Mouse (Mus musculus): ENCODE results near the gene Thsd4. TPM values are rescaled to one million over a fixed set of nuclear protein-coding genes. Genes with fewer than 3 reads are reported as not detected.

Gene Thsd4
- total and polyA plus RNA-seq, 2 experiments from 2014 or later, result 4.8 to 45.0 TPM

DNA sequence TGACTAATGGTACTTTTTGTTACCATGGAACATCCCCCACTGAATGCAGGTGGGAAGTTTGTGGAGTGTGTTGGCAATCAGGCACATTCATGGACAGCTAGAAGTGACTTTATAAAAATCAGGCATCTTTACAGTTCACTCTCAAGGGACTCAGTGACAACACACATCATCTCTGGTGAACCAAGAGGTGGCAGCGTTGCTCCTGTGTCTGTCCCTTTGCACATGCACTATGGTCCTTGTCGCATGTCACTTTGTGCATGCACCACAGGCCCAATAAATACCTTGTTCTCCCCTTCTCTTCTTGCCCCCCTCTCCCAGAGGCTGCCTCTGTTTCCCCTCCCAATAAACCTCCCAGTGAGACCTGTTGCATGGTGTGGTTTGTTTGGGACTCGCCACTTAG lies 270.1 kb downstream of the Thsd4 start:
- H3K4me3 ChIP-seq (ENCODE audit: low read depth, low read length), result no peak overlapping the region
- no peaks in the 10 kb centered on the region for H3K4me1 ChIP-seq (ENCODE audit: control insufficient read depth, insufficient read depth)
- no peak for TF ChIP-seq EP300 (IDR thresholded peaks at IDR 0.05; ENCODE audit: low read depth)
- TF ChIP-seq CTCF (IDR thresholded peaks at IDR 0.05; ENCODE audit: low read depth), result peak; percentile 64
- H3K4me2 ChIP-seq (ENCODE audit: low read depth, low read length), result no peak overlapping the region
- WGBS, result 50% methylated on average over 3 of the region's 3 CpGs
- no peak overlapping the region for H3K27ac ChIP-seq (ENCODE audit: low read depth)
- ATAC-seq (ENCODE audit: insufficient read depth, low read depth) (no peak), DNase-seq (ENCODE audit: low spot score) (peak; percentile 56)
- H3K9ac ChIP-seq (replicated peaks; ENCODE audit: low read depth, low read length), result no peak overlapping the region
- no peaks in the 10 kb centered on the region for H3K9me3 ChIP-seq (replicated peaks; ENCODE audit: control insufficient read depth, low read length)
- H3K27me3 ChIP-seq (ENCODE audit: control insufficient read depth, insufficient read depth, low read length), result no peaks in the 10 kb centered on the region
- no peaks in the 10 kb centered on the region for H3K36me3 ChIP-seq (replicated peaks; ENCODE audit: control insufficient read depth, insufficient read depth, low read length)

DNA sequence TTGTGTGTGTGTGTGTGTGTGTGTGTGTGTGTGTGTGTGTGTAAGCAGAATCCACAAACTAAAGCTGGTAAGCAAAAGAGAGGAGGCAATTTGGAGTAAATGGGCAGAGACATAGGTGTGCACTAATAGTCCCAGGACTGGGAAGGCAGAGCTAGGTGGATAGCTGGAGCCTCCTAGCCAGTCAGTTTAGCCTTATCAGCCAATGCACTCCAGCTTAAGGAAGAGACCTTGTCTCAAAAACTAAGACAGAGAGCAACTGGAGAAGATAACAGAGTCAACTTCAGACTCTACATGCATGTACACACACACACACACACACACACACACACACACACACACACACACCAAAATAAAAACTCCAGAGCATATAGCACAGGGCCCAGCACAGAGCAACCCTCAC lies 271.4 kb downstream of the Thsd4 start:
- Histone ChIP-seq H3K4me2 (ENCODE audit: low read depth, low read length) (no peak overlapping the region), H3K9me3 (replicated peaks; ENCODE audit: control insufficient read depth, low read length) (no peaks in the 10 kb centered on the region), H3K4me1 (ENCODE audit: control insufficient read depth, insufficient read depth) (no peaks in the 10 kb centered on the region), H3K36me3 (replicated peaks; ENCODE audit: control insufficient read depth, insufficient read depth, low read length) (no peaks in the 10 kb centered on the region), H3K4me3 (ENCODE audit: low read depth, low read length) (no peak overlapping the region), H3K27ac (ENCODE audit: low read depth) (no peak overlapping the region), H3K27me3 (ENCODE audit: control insufficient read depth, insufficient read depth, low read length) (no peaks in the 10 kb centered on the region), H3K9ac (replicated peaks; ENCODE audit: low read depth, low read length) (no peak overlapping the region)
- DNase-seq (ENCODE audit: low spot score) (no peak), ATAC-seq (ENCODE audit: insufficient read depth, low read depth) (no peak)
- TF ChIP-seq EP300 (IDR thresholded peaks at IDR 0.05; ENCODE audit: low read depth), result no peak
- no peak for TF ChIP-seq CTCF (IDR thresholded peaks at IDR 0.05; ENCODE audit: low read depth)

DNA sequence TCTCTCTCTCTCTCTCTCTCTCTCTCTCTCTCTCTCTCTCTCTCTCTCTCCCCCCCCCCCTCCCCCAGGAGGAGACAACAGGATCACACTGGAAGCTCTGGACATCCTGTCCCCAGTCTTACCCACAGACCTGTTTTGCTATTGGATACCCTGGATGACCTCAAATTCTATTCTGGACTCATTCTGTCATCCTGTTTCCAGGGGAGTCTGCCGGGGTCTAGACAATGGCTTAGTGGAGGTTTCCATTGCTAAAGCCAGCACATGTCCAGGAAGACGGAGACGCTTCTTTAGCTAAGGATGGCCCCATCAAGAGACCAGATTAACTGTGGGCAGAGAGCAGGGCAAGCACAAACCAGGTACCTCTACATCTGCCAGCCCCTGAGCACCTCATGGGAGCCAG lies 273.8 kb downstream of the Thsd4 start:
- H3K4me3 ChIP-seq (ENCODE audit: low read depth, low read length), result no peak overlapping the region
- no peaks in the 10 kb centered on the region for H3K36me3 ChIP-seq (replicated peaks; ENCODE audit: control insufficient read depth, insufficient read depth, low read length)
- DNase-seq (ENCODE audit: low spot score) (peak; percentile 27), ATAC-seq (ENCODE audit: insufficient read depth, low read depth) (peak; percentile 81; the same call in 1 of the 2 replicates)
- H3K4me1 ChIP-seq (ENCODE audit: control insufficient read depth, insufficient read depth), result no peaks in the 10 kb centered on the region
- H3K27me3 ChIP-seq (ENCODE audit: control insufficient read depth, insufficient read depth, low read length), result no peaks in the 10 kb centered on the region
- no peak for TF ChIP-seq CTCF (IDR thresholded peaks at IDR 0.05; ENCODE audit: low read depth)
- TF ChIP-seq EP300 (IDR thresholded peaks at IDR 0.05; ENCODE audit: low read depth), result no peak
- no peak overlapping the region for H3K9ac ChIP-seq (replicated peaks; ENCODE audit: low read depth, low read length)
- no peaks in the 10 kb centered on the region for H3K9me3 ChIP-seq (replicated peaks; ENCODE audit: control insufficient read depth, low read length)
- H3K4me2 ChIP-seq (ENCODE audit: low read depth, low read length), result no peak overlapping the region
- 50% methylated on average over 3 of the region's 3 CpGs for WGBS
- no peak overlapping the region for H3K27ac ChIP-seq (ENCODE audit: low read depth)

DNA sequence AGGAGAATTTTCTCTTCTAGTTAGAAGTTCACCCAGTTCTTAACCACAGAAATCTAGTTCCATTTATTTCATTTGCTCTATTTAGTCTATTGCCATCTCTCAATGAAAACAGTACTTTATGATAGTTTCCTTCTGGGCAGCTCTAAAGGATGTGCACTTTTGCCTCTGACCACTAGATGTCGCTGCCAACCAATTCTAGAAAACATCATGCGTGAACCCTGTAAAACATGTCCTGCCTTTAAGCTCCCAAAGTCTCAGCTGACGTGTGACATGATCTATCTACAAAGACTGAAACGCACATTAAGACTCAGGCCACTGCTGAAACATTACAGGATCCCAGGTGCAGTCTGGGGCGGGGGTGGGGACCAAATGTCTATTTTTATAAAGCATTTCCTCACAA lies 276.9 kb downstream of the Thsd4 start:
- Histone ChIP-seq H3K4me2 (ENCODE audit: low read depth, low read length) (no peak overlapping the region), H3K4me3 (ENCODE audit: low read depth, low read length) (no peak overlapping the region), H3K4me1 (ENCODE audit: control insufficient read depth, insufficient read depth) (no peaks in the 10 kb centered on the region), H3K9ac (replicated peaks; ENCODE audit: low read depth, low read length) (no peak overlapping the region), H3K9me3 (replicated peaks; ENCODE audit: control insufficient read depth, low read length) (no peaks in the 10 kb centered on the region), H3K36me3 (replicated peaks; ENCODE audit: control insufficient read depth, insufficient read depth, low read length) (no peaks in the 10 kb centered on the region), H3K27me3 (ENCODE audit: control insufficient read depth, insufficient read depth, low read length) (no peaks in the 10 kb centered on the region), H3K27ac (ENCODE audit: low read depth) (no peak overlapping the region)
- WGBS, result 4% methylated on average over 5 of the region's 5 CpGs
- no peak for TF ChIP-seq EP300 (IDR thresholded peaks at IDR 0.05; ENCODE audit: low read depth)
- TF ChIP-seq CTCF (IDR thresholded peaks at IDR 0.05; ENCODE audit: low read depth), result peak; percentile 93
- ATAC-seq (ENCODE audit: insufficient read depth, low read depth) (no peak), DNase-seq (ENCODE audit: low spot score) (peak; percentile 69)

DNA sequence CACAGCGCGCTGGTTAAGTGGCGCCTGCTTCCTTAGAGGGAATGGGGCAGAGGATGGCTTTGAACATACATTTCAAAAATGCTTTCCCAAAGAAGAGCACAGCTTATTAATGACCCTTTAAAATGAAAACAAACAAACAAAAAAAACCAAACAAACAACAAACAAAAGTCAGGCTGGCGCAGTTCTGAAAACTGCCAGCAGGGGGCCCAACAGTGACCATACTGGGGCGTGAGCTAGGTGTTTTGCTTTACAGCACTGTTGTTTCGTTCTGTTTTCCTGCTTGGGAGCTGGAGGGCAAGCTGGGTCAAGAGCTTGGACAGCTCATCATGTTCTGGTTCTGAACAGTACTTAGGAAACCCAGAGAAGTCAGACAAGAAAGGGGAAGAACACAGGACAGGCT lies 278.3 kb downstream of the Thsd4 start:
- Histone ChIP-seq H3K4me2 (ENCODE audit: low read depth, low read length) (no peak overlapping the region), H3K36me3 (replicated peaks; ENCODE audit: control insufficient read depth, insufficient read depth, low read length) (no peaks in the 10 kb centered on the region), H3K9me3 (replicated peaks; ENCODE audit: control insufficient read depth, low read length) (no peaks in the 10 kb centered on the region), H3K4me1 (ENCODE audit: control insufficient read depth, insufficient read depth) (no peaks in the 10 kb centered on the region), H3K27ac (ENCODE audit: low read depth) (no peak overlapping the region), H3K27me3 (ENCODE audit: control insufficient read depth, insufficient read depth, low read length) (no peaks in the 10 kb centered on the region), H3K9ac (replicated peaks; ENCODE audit: low read depth, low read length) (no peak overlapping the region), H3K4me3 (ENCODE audit: low read depth, low read length) (no peak overlapping the region)
- TF ChIP-seq EP300 (IDR thresholded peaks at IDR 0.05; ENCODE audit: low read depth) (no peak), CTCF (IDR thresholded peaks at IDR 0.05; ENCODE audit: low read depth) (peak; percentile 59)
- WGBS, result 68% methylated on average over 6 of the region's 6 CpGs
- no peak for DNase-seq (ENCODE audit: low spot score)
- no peak for ATAC-seq (ENCODE audit: insufficient read depth, low read depth)

DNA sequence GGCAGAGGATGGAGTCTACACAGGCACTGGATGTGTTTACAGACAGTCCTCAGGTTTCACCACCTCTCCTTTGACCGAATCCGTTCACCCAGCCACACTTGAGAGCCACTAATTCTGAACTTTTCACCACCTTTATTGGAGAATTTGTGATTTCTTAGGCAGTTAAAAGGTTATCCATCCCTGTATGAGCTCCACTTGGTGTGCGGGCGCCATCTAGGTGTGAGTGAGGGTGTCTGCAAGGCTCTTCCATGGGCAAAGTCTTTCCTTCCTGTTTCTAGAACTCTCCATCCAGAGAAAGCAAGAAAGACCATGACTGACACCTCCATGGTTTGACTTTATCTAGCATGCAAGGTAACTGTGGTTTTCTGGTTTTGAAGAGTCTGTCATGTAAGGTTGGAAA lies 284.2 kb downstream of the Thsd4 start:
- Histone ChIP-seq H3K27me3 (ENCODE audit: control insufficient read depth, insufficient read depth, low read length) (no peaks in the 10 kb centered on the region), H3K9ac (replicated peaks; ENCODE audit: low read depth, low read length) (no peak overlapping the region), H3K36me3 (replicated peaks; ENCODE audit: control insufficient read depth, insufficient read depth, low read length) (no peaks in the 10 kb centered on the region), H3K4me1 (ENCODE audit: control insufficient read depth, insufficient read depth) (no peaks in the 10 kb centered on the region), H3K4me2 (ENCODE audit: low read depth, low read length) (no peak overlapping the region), H3K4me3 (ENCODE audit: low read depth, low read length) (no peak overlapping the region), H3K27ac (ENCODE audit: low read depth) (no peak overlapping the region), H3K9me3 (replicated peaks; ENCODE audit: control insufficient read depth, low read length) (no peaks in the 10 kb centered on the region)
- WGBS, result 36% methylated on average over 4 of the region's 4 CpGs
- DNase-seq (ENCODE audit: low spot score) (no peak), ATAC-seq (ENCODE audit: insufficient read depth, low read depth) (no peak)
- no peak for TF ChIP-seq EP300 (IDR thresholded peaks at IDR 0.05; ENCODE audit: low read depth)
- peak; percentile 73 for TF ChIP-seq CTCF (IDR thresholded peaks at IDR 0.05; ENCODE audit: low read depth)
